In the genomic region with DNA sequence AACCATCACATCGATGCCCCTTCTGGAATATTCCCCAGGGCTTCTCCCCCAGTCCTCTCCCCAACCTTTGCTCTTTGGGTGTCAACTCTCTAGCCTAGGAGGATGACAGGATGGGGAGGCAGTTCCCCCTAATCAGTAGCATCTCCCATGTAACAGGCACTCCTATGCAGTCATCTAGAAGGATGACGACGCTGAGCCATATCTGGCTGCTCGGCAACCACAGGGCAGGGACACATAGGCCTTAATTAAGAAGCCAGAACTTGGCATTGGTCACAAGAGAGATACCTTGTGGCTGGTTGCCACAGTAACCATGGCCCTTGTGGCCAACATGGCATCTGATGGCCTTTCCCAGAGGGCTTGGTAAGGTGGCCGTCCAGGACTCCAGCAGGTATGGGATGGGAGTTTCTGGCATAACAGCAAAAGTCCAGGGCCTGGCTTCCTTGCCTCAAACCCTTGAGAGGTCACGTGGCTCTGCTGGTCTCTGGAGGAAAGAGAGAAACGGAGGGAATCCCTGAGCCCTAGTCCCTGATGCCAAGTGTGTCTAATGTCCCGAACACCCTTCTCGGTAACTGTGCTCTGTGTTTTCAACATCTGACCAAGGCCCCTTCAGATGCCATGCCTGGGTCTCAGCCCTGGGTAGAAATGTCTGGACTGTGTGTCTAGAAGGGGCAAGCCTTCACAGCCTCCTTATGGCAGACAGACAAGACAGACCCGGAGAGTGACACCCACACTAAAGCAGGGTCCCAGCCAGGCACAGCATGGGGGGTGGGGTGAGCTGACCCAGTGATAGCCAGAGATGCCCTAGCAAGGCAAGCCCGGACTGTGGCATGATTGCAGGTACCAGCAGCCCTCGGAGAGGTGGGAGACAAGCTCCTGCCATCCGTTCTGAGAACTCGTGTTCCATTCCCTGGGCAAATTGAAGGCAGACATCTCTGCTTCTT, we compare ENCODE assay signal across 25 mouse cellular contexts. TPM values are rescaled to one million over a fixed set of nuclear protein-coding genes. Genes with fewer than 3 reads are reported as not detected.
A peak's percentile ranks its signal among the peaks of the same experiment; 100 is the strongest.
DNase-seq lines count a peak whose midpoint lies in the region; ATAC-seq lines count a peak whose summit lies in the region.
"Had no signal": no experiment of that assay in that cellular context is flagged by ENCODE, and none has a peak within 500 bp of the region (broad histone marks: within the 10 kb centered on the region; RNA-seq: fewer than 3 reads in every experiment).

No protein-coding gene starts in this region.

- H3K27ac ChIP-seq in embryonic facial prominence, embryonic 14.5 days (replicated peaks; ENCODE audit: low read depth, low read length), result no peak overlapping the region
- H3K27ac ChIP-seq in embryonic facial prominence, embryonic 10.5 days (replicated peaks), result no peak overlapping the region
- H3K27ac ChIP-seq in hindbrain, embryonic 13.5 days, result no peak overlapping the region
- H3K27ac ChIP-seq in hindbrain, embryonic 12.5 days, result no peak overlapping the region
- H3K27ac ChIP-seq: intestine, embryonic 15.5 days; kidney, embryonic 15.5 days; stomach, embryonic 15.5 days had no signal

- H3K4me2 ChIP-seq in embryonic facial prominence, embryonic 14.5 days (ENCODE audit: low read depth, low read length), result no peak overlapping the region
- no peak overlapping the region for H3K4me2 ChIP-seq in hindbrain, embryonic 13.5 days
- H3K4me2 ChIP-seq in hindbrain, embryonic 12.5 days (replicated peaks), result no peak overlapping the region
- H3K4me2 ChIP-seq: heart, embryonic 11.5 days; intestine, embryonic 15.5 days; kidney, embryonic 15.5 days; stomach, embryonic 15.5 days had no signal

- H3K9ac ChIP-seq in embryonic facial prominence, embryonic 14.5 days (ENCODE audit: low read depth, low read length), result no peak overlapping the region
- peak overlapping the region; percentile 55 for H3K9ac ChIP-seq in hindbrain, embryonic 13.5 days
- H3K9ac ChIP-seq in hindbrain, embryonic 12.5 days, result no peak overlapping the region
- H3K9ac ChIP-seq: intestine, embryonic 15.5 days; kidney, embryonic 15.5 days; stomach, embryonic 15.5 days had no signal

- H3K9me3 ChIP-seq in embryonic facial prominence, embryonic 14.5 days (ENCODE audit: control insufficient read depth, low read length), result no peaks in the 10 kb centered on the region
- H3K9me3 ChIP-seq in embryonic facial prominence, embryonic 10.5 days, result no peaks in the 10 kb centered on the region
- H3K9me3 ChIP-seq in hindbrain, embryonic 13.5 days, result no peaks in the 10 kb centered on the region
- H3K9me3 ChIP-seq in hindbrain, embryonic 12.5 days (replicated peaks), result no peaks in the 10 kb centered on the region
- H3K9me3 ChIP-seq: intestine, embryonic 15.5 days; kidney, embryonic 15.5 days; stomach, embryonic 15.5 days had no signal

- H3K4me1 ChIP-seq in embryonic facial prominence, embryonic 14.5 days (ENCODE audit: control insufficient read depth, insufficient read depth, low read length), result peaks cover 27% of the 10 kb centered on the region
- peaks cover 48% of the 10 kb centered on the region for H3K4me1 ChIP-seq in embryonic facial prominence, embryonic 10.5 days
- H3K4me1 ChIP-seq in hindbrain, embryonic 13.5 days (replicated peaks), result peaks cover 66% of the 10 kb centered on the region
- peaks cover 42% of the 10 kb centered on the region for H3K4me1 ChIP-seq in hindbrain, embryonic 12.5 days

- ATAC-seq in embryonic facial prominence, embryonic 14.5 days (ENCODE audit: low read depth), result no peak
- ATAC-seq in hindbrain, embryonic 13.5 days (ENCODE audit: low FRiP score), result no peak
- no peak for ATAC-seq in hindbrain, embryonic 12.5 days (ENCODE audit: low FRiP score)
- ATAC-seq in erythroid progenitor cell, adult 5-6 weeks (replicated peaks; ENCODE audit: low FRiP score, poor library complexity, severe bottlenecking), result no peak
- ATAC-seq: activated CD4-positive, CD25-positive, alpha-beta regulatory T cell, adult 4 months; intestine, embryonic 15.5 days; Patski had no signal

- peak; percentile 31 for DNase-seq in embryonic facial prominence, embryonic 14.5 days (ENCODE audit: low spot score)
- DNase-seq in embryonic facial prominence, embryonic 10.5 days (ENCODE audit: low spot score), result no peak
- DNase-seq in MN1 (ENCODE audit: low spot score), result peak; percentile 68
- DNase-seq in cerebellum, adult 9-10 months, result peak; percentile 81
- DNase-seq in urinary bladder, postnatal 14 days (ENCODE audit: low spot score), result no peak
- DNase-seq: adrenal gland, postnatal 36 days; B cell, adult 2 months; gastrocnemius, postnatal 25 days; layer of hippocampus, postnatal 36 days; lung, adult 2 months; lung, postnatal 36 days; right cerebral cortex, postnatal 14 days had no signal

- H3K36me3 ChIP-seq in embryonic facial prominence, embryonic 14.5 days (ENCODE audit: control insufficient read depth, insufficient read depth, low read length), result peaks cover 28% of the 10 kb centered on the region
- peaks cover 81% of the 10 kb centered on the region for H3K36me3 ChIP-seq in embryonic facial prominence, embryonic 10.5 days (replicated peaks)
- H3K36me3 ChIP-seq in hindbrain, embryonic 13.5 days, result peaks cover 43% of the 10 kb centered on the region
- peaks cover 38% of the 10 kb centered on the region for H3K36me3 ChIP-seq in hindbrain, embryonic 12.5 days

- no peak overlapping the region for H3K4me3 ChIP-seq in embryonic facial prominence, embryonic 14.5 days (ENCODE audit: low read depth, low read length)
- no peak overlapping the region for H3K4me3 ChIP-seq in embryonic facial prominence, embryonic 10.5 days
- no peak overlapping the region for H3K4me3 ChIP-seq in hindbrain, embryonic 13.5 days
- H3K4me3 ChIP-seq in hindbrain, embryonic 12.5 days, result no peak overlapping the region
- H3K4me3 ChIP-seq: erythroblast, embryonic 14.5 days; intestine, embryonic 15.5 days; kidney, embryonic 15.5 days; stomach, embryonic 15.5 days had no signal

- WGBS in embryonic facial prominence, embryonic 14.5 days, result 83% methylated on average over 14 of the region's 14 CpGs
- 91% methylated on average over 14 of the region's 14 CpGs for WGBS in embryonic facial prominence, embryonic 10.5 days
- 81% methylated on average over 14 of the region's 14 CpGs for WGBS in hindbrain, embryonic 13.5 days
- whole genome bisulfite sequencing in hindbrain, embryonic 12.5 days, result 87% methylated on average over 14 of the region's 14 CpGs

- H3K27me3 ChIP-seq in embryonic facial prominence, embryonic 14.5 days (replicated peaks; ENCODE audit: control insufficient read depth, insufficient read depth, low read length), result no peaks in the 10 kb centered on the region
- no peaks in the 10 kb centered on the region for H3K27me3 ChIP-seq in embryonic facial prominence, embryonic 10.5 days (replicated peaks; ENCODE audit: low read depth, poor library complexity, severe bottlenecking)
- H3K27me3 ChIP-seq in hindbrain, embryonic 13.5 days, result no peaks in the 10 kb centered on the region
- H3K27me3 ChIP-seq in hindbrain, embryonic 12.5 days, result no peaks in the 10 kb centered on the region
- H3K27me3 ChIP-seq: intestine, embryonic 15.5 days; kidney, embryonic 15.5 days; Patski; stomach, embryonic 15.5 days had no signal

RNA-seq across cellular contexts. Expression of gene Gpsm1, which starts 5.2 kb away (rescaled TPM):
- polyA plus RNA-seq in embryonic facial prominence, embryonic 14.5 days (2014; fragmentation: Nextera tagmentation; extraction: Ambion mirVana), result 29.3 and 33.8 TPM in 2 replicates
- polyA plus RNA-seq in embryonic facial prominence, embryonic 10.5 days (2016; fragmentation: Nextera tagmentation; extraction: Ambion mirVana), result 96.7 and 97.2 TPM in 2 replicates
- polyA plus RNA-seq in hindbrain, embryonic 13.5 days (2015; fragmentation: Nextera tagmentation; extraction: Ambion mirVana), result 149 and 165 TPM in 2 replicates
- polyA plus RNA-seq in hindbrain, embryonic 12.5 days (2016; fragmentation: Nextera tagmentation; extraction: Ambion mirVana), result 125 and 133 TPM in 2 replicates
- total RNA-seq in erythroid progenitor cell, adult 5-6 weeks (2015; ENCODE audit: low replicate concordance), result not detected in 2 replicates
- total RNA-seq in erythroid progenitor cell, adult 5-6 weeks (2017; ENCODE audit: low replicate concordance), result 0.13 and 1.4 TPM in 2 replicates

RNA-seq across cellular contexts. Expression of gene Ccdc187, which starts 26.2 kb away (rescaled TPM):
- polyA plus RNA-seq in embryonic facial prominence, embryonic 14.5 days (2014; fragmentation: Nextera tagmentation; extraction: Ambion mirVana), result 0.17 and 0.28 TPM in 2 replicates
- polyA plus RNA-seq in embryonic facial prominence, embryonic 10.5 days (2016; fragmentation: Nextera tagmentation; extraction: Ambion mirVana), result 0.03 and 0.04 TPM in 2 replicates
- polyA plus RNA-seq in hindbrain, embryonic 13.5 days (2015; fragmentation: Nextera tagmentation; extraction: Ambion mirVana), result 0.18 and 0.23 TPM in 2 replicates
- 0.31 and 0.37 TPM in 2 replicates for polyA plus RNA-seq in hindbrain, embryonic 12.5 days (2016; fragmentation: Nextera tagmentation; extraction: Ambion mirVana)
- total RNA-seq in erythroid progenitor cell, adult 5-6 weeks (2015; ENCODE audit: low replicate concordance), result not detected in 2 replicates
- total RNA-seq in erythroid progenitor cell, adult 5-6 weeks (2017; ENCODE audit: low replicate concordance), result not detected in 2 replicates
- total RNA-seq: hematopoietic stem cell, adult 5-6 weeks had no signal
- polyA plus RNA-seq: activated CD4-positive, CD25-positive, alpha-beta regulatory T cell, adult 4 months; liver, adult 2 months; spleen, adult 2 months had no signal

RNA-seq across cellular contexts. Expression of gene Dnlz, which starts 31.4 kb away (rescaled TPM):
- polyA plus RNA-seq in embryonic facial prominence, embryonic 14.5 days (2014; fragmentation: Nextera tagmentation; extraction: Ambion mirVana), result 24.2 and 27.6 TPM in 2 replicates
- 31.5 and 32.2 TPM in 2 replicates for polyA plus RNA-seq in embryonic facial prominence, embryonic 10.5 days (2016; fragmentation: Nextera tagmentation; extraction: Ambion mirVana)
- polyA plus RNA-seq in hindbrain, embryonic 13.5 days (2015; fragmentation: Nextera tagmentation; extraction: Ambion mirVana), result 29.0 and 29.6 TPM in 2 replicates
- polyA plus RNA-seq in hindbrain, embryonic 12.5 days (2016; fragmentation: Nextera tagmentation; extraction: Ambion mirVana), result 33.2 and 34.7 TPM in 2 replicates
- 0.72 and 0.84 TPM in 2 replicates for total RNA-seq in erythroid progenitor cell, adult 5-6 weeks (2015; ENCODE audit: low replicate concordance)
- total RNA-seq in erythroid progenitor cell, adult 5-6 weeks (2017; ENCODE audit: low replicate concordance), result 1.8 and 2.7 TPM in 2 replicates

RNA-seq across cellular contexts. Expression of gene Card9, which starts 40.2 kb away (rescaled TPM):
- polyA plus RNA-seq in embryonic facial prominence, embryonic 14.5 days (2014; fragmentation: Nextera tagmentation; extraction: Ambion mirVana), result 1.3 and 2.1 TPM in 2 replicates
- polyA plus RNA-seq in embryonic facial prominence, embryonic 10.5 days (2016; fragmentation: Nextera tagmentation; extraction: Ambion mirVana), result 0.87 and 0.96 TPM in 2 replicates
- 1.3 and 1.6 TPM in 2 replicates for polyA plus RNA-seq in hindbrain, embryonic 13.5 days (2015; fragmentation: Nextera tagmentation; extraction: Ambion mirVana)
- polyA plus RNA-seq in hindbrain, embryonic 12.5 days (2016; fragmentation: Nextera tagmentation; extraction: Ambion mirVana), result 0.78 and 1.1 TPM in 2 replicates
- 10.9 TPM in 1 of 2 replicates, not detected in the other for total RNA-seq in erythroid progenitor cell, adult 5-6 weeks (2015; ENCODE audit: low replicate concordance)
- total RNA-seq in erythroid progenitor cell, adult 5-6 weeks (2017; ENCODE audit: low replicate concordance), result 11.3 and 16.9 TPM in 2 replicates

RNA-seq across cellular contexts. Expression of gene Snapc4, which starts 59.9 kb away (rescaled TPM):
- polyA plus RNA-seq in embryonic facial prominence, embryonic 14.5 days (2014; fragmentation: Nextera tagmentation; extraction: Ambion mirVana), result 20.2 and 22.9 TPM in 2 replicates
- polyA plus RNA-seq in embryonic facial prominence, embryonic 10.5 days (2016; fragmentation: Nextera tagmentation; extraction: Ambion mirVana), result 39.3 and 39.8 TPM in 2 replicates
- polyA plus RNA-seq in hindbrain, embryonic 13.5 days (2015; fragmentation: Nextera tagmentation; extraction: Ambion mirVana), result 27.8 and 35.2 TPM in 2 replicates
- polyA plus RNA-seq in hindbrain, embryonic 12.5 days (2016; fragmentation: Nextera tagmentation; extraction: Ambion mirVana), result 36.2 and 37.3 TPM in 2 replicates
- total RNA-seq in erythroid progenitor cell, adult 5-6 weeks (2015; ENCODE audit: low replicate concordance), result 1.3 and 3.2 TPM in 2 replicates
- total RNA-seq in erythroid progenitor cell, adult 5-6 weeks (2017; ENCODE audit: low replicate concordance), result 10.5 and 13.2 TPM in 2 replicates

Comparison
In these comparisons a context has a peak if more than half of its experiments do, and no peak if none do; other contexts are left out.
1. DNase-seq: peak in embryonic facial prominence, embryonic 14.5 days (single experiment), MN1 (single experiment) and cerebellum, adult 9-10 months (single experiment); none in embryonic facial prominence, embryonic 10.5 days (single experiment) and urinary bladder, postnatal 14 days (single experiment).